Mouse (Mus musculus) lung, embryonic 14.5 days (tissue): Measurements from ENCODE around the gene Scrn1. TPM values are rescaled to one million over a fixed set of nuclear protein-coding genes. Genes with fewer than 3 reads are reported as not detected.

Experiments
- ATAC-seq: fragments of 200-750 bp; cut with Nextera tagmentation; 2 replicates; pipeline ENCODE4 v1.8.0; 2017; ENCODE audit warnings: mild to moderate bottlenecking, moderate TSS enrichment, moderate library complexity; ENCODE audit not compliant: insufficient read depth
- DNase-seq: peaks from one replicate; pipeline ENCODE4 v3.0.0-alpha.2; 2015
- H3K27ac ChIP-seq: fragments of 300-500 bp; sonication (generic); 2 replicates; pipeline ENCODE4 v1.5.1; 2014; ENCODE audit warnings: low read depth, mild to moderate bottlenecking, moderate library complexity
- H3K27me3 ChIP-seq: fragments of 300-500 bp; sonication (generic); 2 replicates; pipeline ENCODE4 v1.6.1; 2014; ENCODE audit warnings: low read length, control low read depth; ENCODE audit not compliant: insufficient read depth
- H3K36me3 ChIP-seq: fragments of 300-500 bp; sonication (generic); 2 replicates; pipeline ENCODE4 v1.6.1; 2014; ENCODE audit warnings: control low read depth; ENCODE audit not compliant: insufficient read depth
- H3K4me1 ChIP-seq: fragments of 300-500 bp; sonication (generic); 2 replicates; pipeline ENCODE4 v1.6.1; 2014; ENCODE audit warnings: antibody characterized with exemption, control low read depth; ENCODE audit not compliant: insufficient read depth
- H3K4me2 ChIP-seq: fragments of 300-500 bp; sonication (generic); 2 replicates; pipeline ENCODE4 v1.6.1; 2014; ENCODE audit warnings: mild to moderate bottlenecking
- H3K4me3 ChIP-seq: fragments of 300-500 bp; sonication (generic); 2 replicates; pipeline ENCODE4 v1.5.1; 2014; ENCODE audit warnings: low read depth, low read length
- H3K9ac ChIP-seq: fragments of 300-500 bp; sonication (generic); 2 replicates; pipeline ENCODE4 v1.6.1; 2014
- H3K9me3 ChIP-seq: fragments of 300-500 bp; sonication (generic); 2 replicates; pipeline ENCODE4 v1.6.1; 2016; ENCODE audit warnings: low read depth, low read length, control low read depth
- CTCF ChIP-seq: IDR thresholded peaks from 2 replicates; pipeline ENCODE4 v1.5.1; 2016; ENCODE audit warnings: antibody characterized with exemption, low read depth
- WGBS: fragments of 180-500 bp; shearing (Covaris S2); extraction: QIAGEN DNeasy Blood & Tissue Kit; methylation state at CpG from one replicate; pipeline ENCODE4 v1.1.7; 2014; 5-methylcytosine and 5-hydroxymethylcytosine counted together
- polyA plus RNA-seq: library from polyadenylated mRNA; unstranded; fragments of >200 nt; fragmentation: Nextera tagmentation; extraction: Ambion mirVana; gene quantifications from 2 replicates; pipeline ENCODE4 v1.2.1, GENCODE M21; 2014

The Scrn1 gene
- polyA plus RNA-seq, 1 experiment from 2014 or later: 1.9 TPM

GRCm38 (mm10) chr6:54590691-54591090 is 24.4 kb upstream of the Scrn1 start:
- Histone ChIP-seq H3K9ac (no peak overlapping the region), H3K4me3 (no peak overlapping the region), H3K4me1 (peaks cover 9% of the 10 kb centered on the region; the same call in 1 of the 2 replicates), H3K4me2 (no peak overlapping the region), H3K27me3 (no peaks in the 10 kb centered on the region), H3K27ac (no peak overlapping the region), H3K36me3 (no peaks in the 10 kb centered on the region), H3K9me3 (no peaks in the 10 kb centered on the region)
- 88% methylated on average over 2 of the region's 2 CpGs for WGBS
- DNase-seq: no peak
- ATAC-seq: no peak
- TF ChIP-seq CTCF: no peak

- no peak for ATAC-seq
- Histone ChIP-seq H3K4me3 (no peak overlapping the region), H3K27ac (no peak overlapping the region), H3K9ac (no peak overlapping the region), H3K36me3 (0 out of 2 replicates have a peak, but pooled peaks cover 5% of the 10 kb centered on the region), H3K4me2 (no peak overlapping the region), H3K4me1 (peaks cover 9% of the 10 kb centered on the region; the same call in 1 of the 2 replicates), H3K9me3 (no peaks in the 10 kb centered on the region), H3K27me3 (no peaks in the 10 kb centered on the region)
- no peak for DNase-seq
- 61% methylated on average over 1 of the region's 1 CpGs for WGBS
- TF ChIP-seq CTCF: no peak
Measured at GRCm38 (mm10) chr6:54588212-54588611, 21.9 kb upstream of the Scrn1 start.

- no peak overlapping the region for H3K9ac ChIP-seq
- TF ChIP-seq CTCF: no peak
- no peak overlapping the region for H3K27ac ChIP-seq
- WGBS: 57% methylated on average over 4 of the region's 4 CpGs
- H3K4me1 ChIP-seq: peaks cover 9% of the 10 kb centered on the region; the same call in 1 of the 2 replicates
- no peak overlapping the region for H3K4me3 ChIP-seq
- H3K9me3 ChIP-seq: no peaks in the 10 kb centered on the region
- peaks cover 6% of the 10 kb centered on the region; the same call in 1 of the 2 replicates for H3K36me3 ChIP-seq
- H3K4me2 ChIP-seq: no peak overlapping the region
- H3K27me3 ChIP-seq: no peaks in the 10 kb centered on the region
- DNase-seq (no peak), ATAC-seq (no peak)
Measured at GRCm38 (mm10) chr6:54587683-54588082, 21.4 kb upstream of the Scrn1 start.

- H3K9me3 ChIP-seq: no peaks in the 10 kb centered on the region
- WGBS: 82% methylated on average over 8 of the region's 8 CpGs
Measured at GRCm38 (mm10) chr6:54586911-54587310, 20.6 kb upstream of the Scrn1 start.

GRCm38 (mm10) chr6:54586175-54586574 is 19.9 kb upstream of the Scrn1 start:
- Histone ChIP-seq H3K27ac (no peak overlapping the region), H3K36me3 (peaks cover 14% of the 10 kb centered on the region), H3K4me2 (no peak overlapping the region), H3K9me3 (no peaks in the 10 kb centered on the region), H3K9ac (no peak overlapping the region), H3K27me3 (no peaks in the 10 kb centered on the region), H3K4me3 (no peak overlapping the region), H3K4me1 (no peaks in the 10 kb centered on the region)
- DNase-seq (peak; percentile 86), ATAC-seq (no peak; the same call in 1 of the 2 replicates)
- TF ChIP-seq CTCF: peak; percentile 78
- WGBS: 32% methylated on average over 2 of the region's 2 CpGs

More at GRCm38 (mm10) chr6:54586911-54587310, 20.6 kb upstream of the Scrn1 start:
- Histone ChIP-seq H3K9ac (no peak overlapping the region), H3K4me1 (peaks cover 6% of the 10 kb centered on the region; the same call in 1 of the 2 replicates), H3K27me3 (no peaks in the 10 kb centered on the region), H3K36me3 (peaks cover 10% of the 10 kb centered on the region; the same call in 1 of the 2 replicates), H3K4me2 (no peak overlapping the region), H3K4me3 (no peak overlapping the region), H3K27ac (no peak overlapping the region)
- no peak for TF ChIP-seq CTCF
- ATAC-seq: no peak
- DNase-seq: no peak

GRCm38 (mm10) chr6:54573218-54573955 is 7.1 kb upstream of the Scrn1 start:
- Histone ChIP-seq H3K27ac (no peak overlapping the region), H3K27me3 (no peaks in the 10 kb centered on the region), H3K4me1 (no peaks in the 10 kb centered on the region), H3K4me2 (no peak overlapping the region), H3K4me3 (no peak overlapping the region), H3K36me3 (no peaks in the 10 kb centered on the region), H3K9ac (no peak overlapping the region), H3K9me3 (no peaks in the 10 kb centered on the region)
- WGBS: 39% methylated on average over 6 of the region's 6 CpGs
- DNase-seq (no peak), ATAC-seq (no peak; the same call in 1 of the 2 replicates)
- TF ChIP-seq CTCF: no peak

- no peak for ATAC-seq
- H3K9me3 ChIP-seq: no peaks in the 10 kb centered on the region
- H3K27me3 ChIP-seq: peaks cover 17% of the 10 kb centered on the region
- 44% methylated on average over 7 of the region's 7 CpGs for WGBS
- H3K4me3 ChIP-seq: no peak overlapping the region
- H3K9ac ChIP-seq: no peak overlapping the region
- no peaks in the 10 kb centered on the region for H3K36me3 ChIP-seq
- no peak for TF ChIP-seq CTCF
- no peak overlapping the region for H3K4me2 ChIP-seq
- H3K4me1 ChIP-seq: peaks cover 3% of the 10 kb centered on the region; the same call in 1 of the 2 replicates
- no peak for DNase-seq
- no peak overlapping the region for H3K27ac ChIP-seq
Measured at GRCm38 (mm10) chr6:54569776-54570175, 3.5 kb upstream of the Scrn1 start.
